Mouse (Mus musculus) hindbrain, embryonic 14.5 days (tissue): ENCODE measurements at regions not wholly inside any gene's neighbourhood (a gene's known extent, or its start where the extent isn't known, plus 50 kb on each side); places are given as distances from the start of the nearest gene placed in this dataset.
A peak's percentile ranks its signal among the peaks of the same experiment; 100 is the strongest.
"Not testable (repeated sequence)": the region's sequence is repeated elsewhere in the genome, so short reads cannot be mapped to it uniquely, and the experiment has no call there.

ENCODE experiments used
- ATAC-seq: fragments of 200-750 bp; cut with Nextera tagmentation; 2 replicates; pipeline ENCODE4 v1.8.0; 2017; ENCODE audit warnings: moderate number of reproducible peaks, mild to moderate bottlenecking, moderate TSS enrichment, moderate library complexity; ENCODE audit not compliant: low FRiP score
- DNase-seq: peaks from one replicate; pipeline ENCODE4 v3.0.0-alpha.2; 2015; ENCODE audit warnings: low spot score
- H3K27ac ChIP-seq: fragments of 300-500 bp; sonication (generic); 2 replicates; pipeline ENCODE4 v1.5.1; 2014; ENCODE audit warnings: mild to moderate bottlenecking, moderate library complexity
- H3K27me3 ChIP-seq: fragments of 300-500 bp; sonication (generic); 2 replicates; pipeline ENCODE4 v1.6.1; 2014; ENCODE audit warnings: mild to moderate bottlenecking, low read length, mixed read lengths; ENCODE audit not compliant: control insufficient read depth, insufficient read depth
- H3K36me3 ChIP-seq: fragments of 300-500 bp; sonication (generic); replicated peaks from 2 replicates; pipeline ENCODE4 v1.6.1; 2014; ENCODE audit not compliant: control insufficient read depth, insufficient read depth
- H3K4me1 ChIP-seq: fragments of 300-500 bp; sonication (generic); replicated peaks from 2 replicates; pipeline ENCODE4 v1.6.1; 2014; ENCODE audit warnings: antibody characterized with exemption, low read length, mixed read lengths; ENCODE audit not compliant: control insufficient read depth, insufficient read depth
- H3K4me2 ChIP-seq: fragments of 300-500 bp; sonication (generic); replicated peaks from 2 replicates; pipeline ENCODE4 v1.6.1; 2014; ENCODE audit warnings: mild to moderate bottlenecking, moderate library complexity
- H3K4me3 ChIP-seq: fragments of 300-500 bp; sonication (generic); replicated peaks from 2 replicates; pipeline ENCODE4 v1.5.1; 2014; ENCODE audit warnings: mild to moderate bottlenecking, low read length
- H3K9ac ChIP-seq: fragments of 300-500 bp; sonication (generic); 2 replicates; pipeline ENCODE4 v1.6.1; 2014
- H3K9me3 ChIP-seq: fragments of 300-500 bp; sonication (generic); 2 replicates; pipeline ENCODE4 v1.6.1; 2016; ENCODE audit warnings: low read length; ENCODE audit not compliant: control insufficient read depth
- WGBS: fragments of 180-500 bp; shearing (Covaris S2); extraction: QIAGEN DNeasy Blood & Tissue Kit; methylation state at CpG from one replicate; pipeline ENCODE4 v1.1.7; 2014; 5-methylcytosine and 5-hydroxymethylcytosine counted together

DNA sequence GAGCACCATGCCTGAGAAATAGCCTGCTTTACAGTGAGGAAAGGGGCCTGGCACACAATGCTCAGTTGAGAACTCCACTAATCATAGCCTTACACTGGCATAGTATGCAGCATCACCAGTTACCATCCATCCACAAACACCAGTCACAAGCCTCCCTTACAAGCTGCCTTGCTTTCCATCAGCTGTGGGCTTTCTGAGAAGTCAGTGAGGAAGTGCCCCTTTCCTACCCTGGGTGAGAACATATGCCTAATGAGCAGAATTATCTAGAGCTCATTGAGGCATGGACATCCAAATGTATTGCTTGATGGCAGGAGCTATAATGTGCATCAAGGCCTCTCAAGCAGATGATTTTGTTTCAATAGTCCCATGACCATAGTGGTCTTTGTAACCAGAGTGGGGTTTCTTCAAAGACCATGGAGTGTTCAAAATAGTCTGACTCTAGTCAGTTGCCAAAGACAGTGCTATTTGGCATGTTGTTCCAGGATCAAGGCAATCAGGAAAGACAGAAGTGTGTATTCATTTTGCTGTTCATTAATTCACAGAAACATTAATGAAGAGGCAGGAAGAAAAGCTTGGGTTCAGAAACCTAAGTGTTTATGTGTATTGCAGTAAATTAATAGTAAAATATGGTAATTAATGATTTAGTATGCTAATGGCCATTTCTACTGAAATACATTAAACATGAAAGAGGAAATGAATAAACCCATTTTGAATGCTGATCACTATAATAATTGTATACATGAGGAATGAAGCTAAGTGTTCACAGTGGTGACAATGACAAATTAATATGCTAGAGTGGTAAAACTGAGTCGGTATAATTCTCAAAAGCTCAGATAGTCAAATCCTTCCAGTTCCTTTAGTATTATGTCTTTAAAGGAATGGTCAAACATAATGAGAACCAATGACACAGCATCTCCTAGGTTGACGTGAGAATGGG, 184.2 kb upstream of the Ugt8a start:
- Histone ChIP-seq H3K4me3 (no peak overlapping the region), H3K9me3 (no peaks in the 10 kb centered on the region), H3K4me2 (no peak overlapping the region), H3K4me1 (no peaks in the 10 kb centered on the region), H3K36me3 (no peaks in the 10 kb centered on the region), H3K9ac (no peak overlapping the region), H3K27ac (no peak overlapping the region), H3K27me3 (no peaks in the 10 kb centered on the region)
- DNase-seq (peak; percentile 16), ATAC-seq (no peak)
- 80% methylated on average over 2 of the region's 2 CpGs for WGBS

DNA sequence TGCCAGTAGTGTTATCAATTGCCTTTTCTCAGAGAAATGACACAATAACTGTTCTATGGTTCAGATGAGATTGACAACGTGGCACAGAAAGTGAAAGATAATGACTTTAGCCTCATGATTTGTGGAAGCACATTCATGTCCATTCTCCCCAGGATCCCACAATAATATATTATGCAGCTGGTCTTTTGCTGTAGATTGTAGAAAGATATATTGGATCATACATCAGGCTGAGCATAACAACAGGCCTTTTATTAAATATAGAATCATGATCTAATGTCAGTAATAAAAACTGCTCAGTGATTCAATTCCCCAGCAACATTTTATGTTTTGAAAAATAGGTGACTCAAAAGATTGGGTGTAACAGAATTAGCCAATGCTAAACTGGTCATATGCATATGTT, 196.9 kb upstream of the Arsj start:
- WGBS: 69% methylated on average over 1 of the region's 1 CpGs
- no peak for ATAC-seq

DNA sequence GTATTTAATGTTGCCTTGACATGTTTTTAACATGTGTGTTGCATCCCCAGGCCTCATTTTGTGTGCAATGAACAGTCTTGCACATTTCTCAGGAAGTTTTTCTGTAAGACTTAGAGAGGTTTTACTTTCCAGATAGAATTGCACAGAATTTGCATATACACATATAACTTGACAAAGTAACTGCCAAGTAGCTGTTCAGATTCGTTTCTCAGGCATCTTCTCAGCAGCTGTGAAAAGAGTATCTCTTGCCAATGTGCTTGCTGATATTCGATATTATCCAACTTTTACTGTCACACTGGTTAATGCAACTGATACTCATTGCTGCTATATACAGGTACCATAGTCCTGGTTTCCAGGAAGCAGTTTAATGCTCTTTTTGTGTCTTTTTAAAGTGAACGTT, 154.5 kb upstream of the Arsj start:
- Histone ChIP-seq H3K9me3 (no peaks in the 10 kb centered on the region), H3K27ac (no peak overlapping the region), H3K9ac (no peak overlapping the region), H3K4me2 (no peak overlapping the region), H3K36me3 (no peaks in the 10 kb centered on the region), H3K4me3 (no peak overlapping the region), H3K4me1 (no peaks in the 10 kb centered on the region), H3K27me3 (no peaks in the 10 kb centered on the region)
- WGBS: 90% methylated on average over 3 of the region's 3 CpGs
- DNase-seq (no peak), ATAC-seq (no peak)

More for the DNA sequence above, 196.9 kb upstream of the Arsj start:
- Histone ChIP-seq H3K4me2 (no peak overlapping the region), H3K9me3 (no peaks in the 10 kb centered on the region), H3K27ac (no peak overlapping the region), H3K9ac (no peak overlapping the region), H3K36me3 (no peaks in the 10 kb centered on the region), H3K27me3 (no peaks in the 10 kb centered on the region), H3K4me1 (no peaks in the 10 kb centered on the region), H3K4me3 (no peak overlapping the region)
- DNase-seq: no peak

DNA sequence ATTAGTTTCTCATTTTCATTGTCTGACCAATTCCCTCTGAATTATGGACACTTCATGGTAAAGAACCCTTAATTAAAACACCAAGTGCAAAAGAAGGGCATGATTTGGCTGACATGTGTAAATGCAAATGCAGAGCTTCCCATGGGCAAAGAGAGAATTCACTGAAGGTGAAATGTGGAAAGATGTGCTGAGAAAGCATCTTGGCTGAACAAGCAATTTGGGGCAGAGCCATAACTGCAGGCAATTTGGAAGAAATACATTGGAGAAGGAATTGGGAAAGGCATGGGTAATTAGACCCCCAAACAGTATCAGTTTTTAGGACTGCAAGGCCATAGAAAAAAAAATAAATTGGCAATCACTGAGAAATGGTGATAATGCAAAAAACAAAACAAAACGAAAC, 153.3 kb upstream of the Arsj start:
- Histone ChIP-seq H3K4me3 (no peak overlapping the region), H3K36me3 (no peaks in the 10 kb centered on the region), H3K27me3 (no peaks in the 10 kb centered on the region), H3K4me2 (no peak overlapping the region), H3K9ac (no peak overlapping the region), H3K27ac (no peak overlapping the region), H3K4me1 (no peaks in the 10 kb centered on the region), H3K9me3 (0 out of 2 replicates have a peak, but pooled peaks cover 1% of the 10 kb centered on the region)
- no peak for DNase-seq
- peak; percentile 21; the same call in 1 of the 2 replicates for ATAC-seq
- WGBS: 81% methylated on average over 1 of the region's 1 CpGs

DNA sequence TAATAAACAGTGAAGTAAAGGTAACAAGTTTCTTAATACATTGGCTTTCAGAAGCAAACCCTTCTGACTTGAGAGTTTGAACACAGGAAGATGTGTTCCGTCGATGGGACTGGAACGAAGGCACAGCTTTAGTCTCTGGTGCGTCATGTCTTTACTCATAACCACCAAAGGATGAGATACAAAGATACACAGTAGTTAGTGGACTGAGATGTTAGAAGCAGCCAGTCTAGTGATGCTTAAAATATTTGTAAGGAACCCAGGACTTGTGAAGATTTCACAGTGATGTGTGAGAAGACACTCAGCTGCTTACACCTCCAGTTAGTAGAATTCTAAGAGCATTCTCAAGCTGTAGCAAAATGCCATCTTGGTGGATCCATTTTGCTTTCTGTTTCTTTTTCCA, 135.9 kb upstream of the Arsj start:
- no peaks in the 10 kb centered on the region for H3K36me3 ChIP-seq
- H3K4me1 ChIP-seq: no peaks in the 10 kb centered on the region
- no peaks in the 10 kb centered on the region for H3K27me3 ChIP-seq
- no peaks in the 10 kb centered on the region for H3K9me3 ChIP-seq
- H3K9ac ChIP-seq: no peak overlapping the region
- 98% methylated on average over 4 of the region's 4 CpGs for WGBS
- ATAC-seq (no peak), DNase-seq (no peak)
- no peak overlapping the region for H3K4me3 ChIP-seq
- no peak overlapping the region for H3K4me2 ChIP-seq
- H3K27ac ChIP-seq: no peak overlapping the region

DNA sequence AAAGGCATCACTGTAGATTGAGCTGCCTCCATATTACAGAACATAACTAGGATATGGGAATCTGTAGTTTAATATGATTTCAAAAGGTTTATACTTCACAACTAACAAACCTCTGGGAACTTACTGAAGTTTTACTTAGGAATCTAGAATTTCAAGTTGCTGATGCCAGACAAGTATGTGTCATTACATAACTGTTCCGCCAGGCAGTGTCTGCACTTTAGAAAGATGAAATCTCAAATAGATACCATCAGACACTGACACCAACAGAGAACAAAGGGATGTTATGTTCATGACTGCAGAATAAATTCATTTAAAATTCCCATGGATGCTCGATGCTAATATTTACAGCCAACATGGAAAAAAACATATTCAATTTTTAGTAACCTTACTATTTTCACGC, 117.7 kb upstream of the Arsj start:
- no peak overlapping the region for H3K4me2 ChIP-seq
- no peaks in the 10 kb centered on the region for H3K4me1 ChIP-seq
- H3K27ac ChIP-seq: no peak overlapping the region
- H3K9ac ChIP-seq: no peak overlapping the region
- no peak overlapping the region for H3K4me3 ChIP-seq
- H3K27me3 ChIP-seq: no peaks in the 10 kb centered on the region
- H3K36me3 ChIP-seq: no peaks in the 10 kb centered on the region
- no peak for ATAC-seq
- H3K9me3 ChIP-seq: no peaks in the 10 kb centered on the region
- 91% methylated on average over 3 of the region's 3 CpGs for WGBS
- no peak for DNase-seq

DNA sequence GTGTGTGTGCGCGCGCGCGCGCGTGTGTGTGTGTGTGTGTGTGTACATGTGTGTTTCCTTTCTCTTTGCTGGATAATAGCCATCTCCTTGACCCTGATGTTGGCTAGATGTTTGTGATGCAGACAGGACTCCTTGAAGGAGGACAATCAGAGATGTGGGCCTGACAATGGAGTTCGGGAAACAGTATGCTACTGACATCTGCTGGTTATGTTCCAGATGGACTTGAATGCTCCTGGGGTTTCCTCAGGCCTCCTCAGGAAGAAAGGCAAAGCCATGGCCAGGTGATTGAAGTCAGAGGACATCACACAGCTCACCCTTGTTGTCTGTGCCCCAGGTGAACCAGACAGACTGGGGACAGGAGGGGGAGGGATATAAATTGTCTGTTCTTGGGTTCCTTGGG, 102.2 kb upstream of the Arsj start:
- no peaks in the 10 kb centered on the region for H3K4me1 ChIP-seq
- no peaks in the 10 kb centered on the region for H3K36me3 ChIP-seq
- 86% methylated on average over 4 of the region's 8 CpGs for WGBS
- no peak overlapping the region for H3K27ac ChIP-seq
- no peaks in the 10 kb centered on the region for H3K27me3 ChIP-seq
- no peak overlapping the region for H3K9ac ChIP-seq
- DNase-seq (no peak), ATAC-seq (no peak)
- no peak overlapping the region for H3K4me3 ChIP-seq
- H3K4me2 ChIP-seq: no peak overlapping the region
- H3K9me3 ChIP-seq: no peaks in the 10 kb centered on the region

DNA sequence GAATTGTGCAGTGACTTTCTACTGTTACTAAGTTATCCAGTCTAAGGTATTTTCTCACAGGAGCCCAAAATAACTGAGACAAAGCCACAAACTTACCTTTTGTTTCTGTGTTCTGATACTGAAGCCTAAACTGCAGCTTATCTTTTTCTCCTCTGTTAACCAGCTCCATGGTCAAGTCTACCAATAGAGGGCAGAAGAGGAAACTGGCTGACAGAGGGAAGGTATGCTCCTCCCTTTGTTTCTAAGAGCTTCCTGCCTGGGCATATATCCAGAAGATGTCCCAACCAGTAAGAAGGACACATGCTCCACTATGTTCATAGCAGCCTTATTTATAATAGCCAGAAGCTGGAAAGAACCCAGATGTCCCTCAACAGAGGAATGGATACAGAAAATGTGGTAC, 91.5 kb upstream of the Arsj start:
- H3K4me3 ChIP-seq, H3K4me2 ChIP-seq, H3K36me3 ChIP-seq, H3K4me1 ChIP-seq, H3K27me3 ChIP-seq, DNase-seq, H3K27ac ChIP-seq, H3K9ac ChIP-seq, H3K9me3 ChIP-seq, ATAC-seq: not testable (repeated sequence)

DNA sequence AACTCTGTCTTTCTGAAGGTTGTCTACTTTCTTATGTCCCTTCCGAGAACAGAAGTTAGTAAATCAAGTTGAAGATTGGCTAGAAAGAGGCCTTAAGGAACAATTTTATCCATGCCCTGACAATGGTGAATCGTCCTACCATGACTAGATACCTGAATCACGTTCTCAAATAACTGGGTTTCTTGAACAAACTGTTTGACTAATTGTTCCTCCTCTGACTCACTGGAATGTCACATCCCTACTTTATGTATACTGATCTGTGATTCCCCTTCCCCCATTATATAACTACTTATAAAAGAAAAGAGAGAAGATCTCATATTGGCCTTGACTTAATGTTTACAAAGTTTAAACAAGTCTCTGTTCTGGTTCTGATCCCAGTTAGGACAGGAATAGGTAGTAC, 89.9 kb upstream of the Arsj start:
- Histone ChIP-seq H3K4me1 (no peaks in the 10 kb centered on the region), H3K4me3 (no peak overlapping the region), H3K27ac (no peak overlapping the region), H3K36me3 (no peaks in the 10 kb centered on the region), H3K27me3 (no peaks in the 10 kb centered on the region), H3K4me2 (no peak overlapping the region), H3K9ac (no peak overlapping the region), H3K9me3 (no peaks in the 10 kb centered on the region)
- 93% methylated on average over 3 of the region's 3 CpGs for WGBS
- no peak for DNase-seq
- ATAC-seq: no peak
